Mouse (Mus musculus) lung, embryonic 16.5 days (tissue): ENCODE data around the gene Slc11a1. TPM values are rescaled to one million over a fixed set of nuclear protein-coding genes. Genes with fewer than 3 reads are reported as not detected.

Experiments used
- ATAC-seq: fragments of 200-750 bp; cut with Nextera tagmentation; 2 replicates; pipeline ENCODE4 v1.8.0; 2017; ENCODE audit warnings: low read depth, mild to moderate bottlenecking, moderate library complexity
- H3K27ac ChIP-seq: fragments of 300-500 bp; sonication (generic); 2 replicates; pipeline ENCODE4 v1.5.1; 2014; ENCODE audit warnings: mild to moderate bottlenecking, control low read depth, low read length
- H3K27me3 ChIP-seq: fragments of 300-500 bp; sonication (generic); 2 replicates; pipeline ENCODE4 v1.6.1; 2014; ENCODE audit warnings: low read depth, low read length, mixed read lengths; ENCODE audit not compliant: control insufficient read depth, insufficient read depth
- H3K36me3 ChIP-seq: fragments of 300-500 bp; sonication (generic); 2 replicates; pipeline ENCODE4 v1.6.1; 2014; ENCODE audit warnings: low read length; ENCODE audit not compliant: control insufficient read depth, insufficient read depth
- H3K4me1 ChIP-seq: fragments of 300-500 bp; sonication (generic); replicated peaks from 2 replicates; pipeline ENCODE4 v1.6.1; 2014; ENCODE audit warnings: low read length, mixed read lengths; ENCODE audit not compliant: control insufficient read depth, insufficient read depth
- H3K4me2 ChIP-seq: fragments of 300-500 bp; sonication (generic); 2 replicates; pipeline ENCODE4 v1.6.1; 2014; ENCODE audit warnings: low read depth, low read length, control low read depth
- H3K4me3 ChIP-seq: fragments of 300-500 bp; sonication (generic); 2 replicates; pipeline ENCODE4 v1.5.1; 2014; ENCODE audit warnings: mild to moderate bottlenecking, low read length, control low read depth
- H3K9ac ChIP-seq: fragments of 300-500 bp; sonication (generic); 2 replicates; pipeline ENCODE4 v1.6.1; 2014; ENCODE audit warnings: low read length, control low read depth
- H3K9me3 ChIP-seq: fragments of 300-500 bp; sonication (generic); 2 replicates; pipeline ENCODE4 v1.6.1; 2016; ENCODE audit warnings: low read length; ENCODE audit not compliant: control insufficient read depth
- WGBS: fragments of 180-500 bp; shearing (Covaris S2); extraction: QIAGEN DNeasy Blood & Tissue Kit; methylation state at CpG from one replicate; pipeline ENCODE4 v1.1.7; 2014; 5-methylcytosine and 5-hydroxymethylcytosine counted together
- polyA plus RNA-seq: library from polyadenylated mRNA; unstranded; fragments of >200 nt; fragmentation: Nextera tagmentation; extraction: Ambion mirVana; gene quantifications from 2 replicates; pipeline ENCODE4 v1.2.1, GENCODE M21; 2015

The Slc11a1 gene
- polyA plus RNA-seq, 1 experiment from 2014 or later, result 3.5 TPM

DNA sequence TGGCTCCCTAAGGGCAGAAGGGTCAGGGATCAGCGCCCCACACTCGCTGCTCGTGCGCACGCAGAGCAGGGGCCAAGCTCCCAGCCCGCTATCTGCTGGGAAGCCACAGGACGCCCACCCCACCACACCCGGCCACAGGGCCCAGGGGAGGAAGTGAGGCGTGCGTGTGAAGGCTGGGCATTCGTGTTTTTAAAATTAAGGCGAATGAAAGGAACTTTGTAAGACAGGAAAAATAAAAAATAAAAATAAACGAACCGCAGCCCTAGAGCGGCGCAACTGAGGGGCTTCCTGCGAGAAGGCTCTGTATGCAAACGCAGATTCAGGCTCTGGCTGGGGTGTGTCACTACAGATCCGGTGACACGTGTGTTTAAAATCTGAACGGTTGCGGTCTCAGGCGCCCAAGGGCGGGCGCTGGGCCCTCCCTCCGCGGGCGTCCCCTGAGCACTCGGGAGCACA, 14.9 kb downstream of the Slc11a1 start:
- peaks cover 36% of the 10 kb centered on the region for H3K4me1 ChIP-seq
- no peaks in the 10 kb centered on the region for H3K9me3 ChIP-seq
- no peaks in the 10 kb centered on the region for H3K27me3 ChIP-seq
- no peak for ATAC-seq
- peak overlapping the region; percentile 100 for H3K27ac ChIP-seq
- H3K9ac ChIP-seq, result peak overlapping the region; percentile 98
- peak overlapping the region; percentile 65 for H3K4me2 ChIP-seq
- peak overlapping the region; percentile 74 for H3K4me3 ChIP-seq
- H3K36me3 ChIP-seq, result peaks cover 9% of the 10 kb centered on the region
- WGBS, result 3% methylated on average over 29 of the region's 29 CpGs

DNA sequence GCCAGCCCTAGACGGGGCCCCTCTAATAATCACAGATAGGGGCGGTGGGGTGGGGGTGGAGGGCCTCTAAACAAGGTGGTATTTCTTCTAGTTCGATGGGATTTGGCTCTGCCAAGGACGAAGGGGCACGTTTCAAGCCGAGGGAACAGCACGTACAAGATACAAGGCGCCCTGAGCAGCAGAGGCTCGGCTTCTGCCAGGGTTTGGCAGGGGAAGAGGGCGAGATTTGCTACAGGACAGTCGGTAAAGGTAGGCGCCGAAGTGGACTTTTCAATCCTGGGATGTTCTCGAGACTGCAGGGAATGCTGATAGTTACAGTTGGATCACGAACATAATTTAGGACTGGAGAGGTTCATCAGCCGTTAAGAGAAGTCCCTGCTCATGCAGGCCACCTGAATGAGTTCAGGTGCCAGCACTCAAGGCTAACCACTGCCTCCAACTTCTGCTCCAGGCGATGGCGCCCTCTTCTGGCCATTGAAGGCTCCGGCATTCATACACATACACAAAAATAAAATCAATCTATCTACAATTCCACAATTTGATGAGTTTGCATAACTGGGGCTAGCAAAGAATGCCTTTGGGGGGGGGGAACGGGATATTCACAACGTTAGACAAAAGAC, 15.4 kb downstream of the Slc11a1 start:
- Histone ChIP-seq H3K9ac (peak overlapping the region; percentile 98), H3K9me3 (no peaks in the 10 kb centered on the region), H3K4me1 (peaks cover 36% of the 10 kb centered on the region), H3K27ac (peak overlapping the region; percentile 100), H3K36me3 (peaks cover 14% of the 10 kb centered on the region), H3K4me3 (peak overlapping the region; percentile 74), H3K27me3 (no peaks in the 10 kb centered on the region), H3K4me2 (peak overlapping the region; percentile 65)
- no peak for ATAC-seq
- 4% methylated on average over 21 of the region's 21 CpGs for WGBS

DNA sequence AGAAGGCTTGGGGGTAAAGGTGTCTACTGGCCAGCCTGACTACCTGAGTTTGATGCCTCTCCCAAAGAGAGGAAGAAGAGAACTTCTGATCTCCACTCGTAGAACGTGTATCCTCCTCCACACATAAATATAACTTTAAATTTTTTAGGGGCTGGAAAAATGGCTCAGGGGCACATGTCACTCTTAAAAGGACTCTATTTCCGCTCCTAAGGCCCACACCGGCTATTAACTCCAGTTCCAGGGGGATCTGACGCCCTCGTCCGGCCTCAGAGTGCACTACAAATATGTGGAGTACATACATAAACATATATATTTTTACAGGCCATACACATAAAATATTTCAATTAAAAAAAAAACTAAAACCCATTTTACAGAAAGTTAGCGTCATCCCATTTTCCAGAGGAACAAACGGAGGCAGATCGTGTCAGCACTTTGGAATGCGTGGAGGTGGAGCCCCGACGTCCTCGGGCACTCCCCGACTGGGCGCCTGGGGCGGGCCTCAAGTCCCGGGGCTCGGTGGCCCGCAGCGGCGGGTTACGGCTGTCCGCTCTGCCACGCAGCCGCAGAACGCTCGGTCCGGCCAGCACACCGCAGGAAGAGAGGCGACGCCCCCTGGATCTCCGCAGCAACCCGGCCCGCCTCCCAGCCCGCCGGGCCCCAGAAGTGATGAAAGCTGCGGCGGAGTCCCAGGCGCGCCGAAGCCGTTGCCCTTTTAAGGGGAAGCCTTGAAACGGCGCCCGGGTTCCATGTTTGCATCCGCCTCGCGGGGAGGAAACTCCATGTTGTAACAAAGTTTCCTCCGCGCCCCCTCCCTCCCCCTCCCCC, 16.1 kb downstream of the Slc11a1 start, which contains the start of gene Ctdsp1:
TSS of gene Ctdsp1 (plus strand) at position 586 of the 825 bp plus-strand sequence.
- H3K27ac ChIP-seq, result peak within 1 kb of the TSS; percentile 100
- H3K4me1 ChIP-seq, result peaks cover 36% of the 10 kb centered on the region
- peaks cover 14% of the 10 kb centered on the region for H3K36me3 ChIP-seq
- peak within 1 kb of the TSS; percentile 98 for H3K9ac ChIP-seq
- H3K9me3 ChIP-seq, result no peaks in the 10 kb centered on the region
- H3K4me3 ChIP-seq, result peak within 1 kb of the TSS; percentile 74
- no peaks in the 10 kb centered on the region for H3K27me3 ChIP-seq
- peak; percentile 79 for ATAC-seq
- WGBS, result 2% methylated on average over 51 of the region's 51 CpGs
- peak within 1 kb of the TSS; percentile 77 for H3K4me2 ChIP-seq

DNA sequence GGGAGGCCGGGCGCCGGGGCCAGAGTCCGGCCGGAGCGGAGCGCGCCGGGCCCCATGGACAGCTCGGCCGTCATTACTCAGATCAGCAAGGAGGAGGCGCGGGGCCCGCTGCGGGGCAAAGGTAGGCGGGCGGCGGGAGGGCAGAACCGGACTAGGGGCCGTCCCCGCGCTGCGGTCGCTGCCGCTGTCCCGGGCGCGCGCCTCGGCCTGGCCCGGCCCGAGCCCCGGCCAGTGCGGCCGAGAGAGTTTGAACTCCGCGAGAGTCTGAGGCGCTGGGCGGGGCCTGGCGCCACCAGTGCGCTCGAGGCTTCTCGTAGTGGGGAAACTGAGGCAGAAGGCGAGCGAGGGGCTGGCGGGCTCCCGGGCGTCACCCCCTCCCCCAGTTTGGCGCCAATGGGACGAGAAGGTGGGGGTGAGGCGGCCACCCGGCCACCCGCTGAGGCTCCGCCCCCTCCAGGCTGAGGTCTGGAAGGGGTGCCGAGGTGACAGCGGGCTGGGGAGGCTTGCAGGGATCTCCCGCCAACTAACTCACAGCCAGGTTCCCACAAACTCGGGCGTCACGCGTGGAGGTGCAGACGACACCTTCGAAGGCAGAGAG, 16.9 kb downstream of the Slc11a1 start:
- H3K27ac ChIP-seq, result peak overlapping the region; percentile 100
- peaks cover 36% of the 10 kb centered on the region for H3K4me1 ChIP-seq
- no peaks in the 10 kb centered on the region for H3K27me3 ChIP-seq
- peak; percentile 48 for ATAC-seq
- H3K9me3 ChIP-seq, result no peaks in the 10 kb centered on the region
- peak overlapping the region; percentile 74 for H3K4me3 ChIP-seq
- peak overlapping the region; percentile 98 for H3K9ac ChIP-seq
- peak overlapping the region; percentile 77 for H3K4me2 ChIP-seq
- WGBS, result under 1% methylated on average over 29 of the region's 63 CpGs
- H3K36me3 ChIP-seq, result peaks cover 14% of the 10 kb centered on the region

DNA sequence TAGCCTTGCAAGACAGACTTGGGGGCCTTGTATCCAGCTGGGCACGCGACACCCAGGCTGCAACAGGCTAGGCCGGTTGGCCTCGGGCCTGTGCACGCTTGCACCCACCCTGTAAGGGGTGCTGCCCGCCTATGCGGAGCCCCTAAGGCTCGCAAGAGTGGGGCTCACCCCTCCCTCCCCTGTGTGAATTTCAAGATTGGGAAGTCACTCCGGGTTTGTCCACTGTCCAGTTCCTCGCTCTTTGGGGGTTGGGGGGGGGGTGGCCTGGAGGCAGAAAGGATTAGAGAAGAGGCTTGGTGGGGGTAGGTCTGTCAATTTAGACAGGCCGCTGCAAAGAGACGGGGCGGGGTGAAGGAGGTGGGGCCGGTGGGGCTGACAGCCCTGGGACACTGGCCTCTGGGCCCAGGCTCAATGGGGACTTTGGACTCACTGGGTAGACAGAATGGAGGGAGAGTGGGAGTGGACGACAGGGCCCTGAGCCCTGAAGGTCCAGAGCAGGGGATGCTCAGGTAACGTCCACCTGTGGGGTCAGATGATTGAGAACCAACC, 17.5 kb downstream of the Slc11a1 start:
- H3K4me3 ChIP-seq, result peak overlapping the region; percentile 74
- H3K9ac ChIP-seq, result peak overlapping the region; percentile 98
- peak; percentile 3 for ATAC-seq
- peaks cover 34% of the 10 kb centered on the region for H3K4me1 ChIP-seq
- 0% methylated on average over 16 of the region's 16 CpGs for WGBS
- H3K36me3 ChIP-seq, result peaks cover 14% of the 10 kb centered on the region
- H3K27ac ChIP-seq, result peak overlapping the region; percentile 100
- H3K27me3 ChIP-seq, result no peaks in the 10 kb centered on the region
- H3K4me2 ChIP-seq, result peak overlapping the region; percentile 77
- no peaks in the 10 kb centered on the region for H3K9me3 ChIP-seq

DNA sequence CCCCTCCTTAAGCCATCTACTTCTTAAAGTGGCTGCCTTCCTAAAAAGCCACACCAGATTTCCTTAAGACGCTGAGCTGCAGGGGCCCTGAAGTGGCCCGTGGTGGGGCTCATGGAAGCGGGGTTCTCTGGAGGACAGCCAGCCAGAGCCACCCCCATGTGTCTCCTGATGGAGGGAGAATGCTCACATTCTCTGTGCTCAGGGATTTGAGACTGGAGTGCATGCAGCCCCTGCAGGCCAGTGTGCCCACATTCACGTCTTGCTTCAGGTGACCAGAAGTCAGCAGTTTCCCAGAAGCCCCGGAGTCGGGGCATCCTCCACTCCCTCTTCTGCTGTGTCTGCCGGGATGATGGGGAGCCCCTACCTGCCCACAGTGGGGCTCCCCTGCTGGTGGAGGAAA, 18.0 kb downstream of the Slc11a1 start:
- Histone ChIP-seq H3K27ac (peak overlapping the region; percentile 100), H3K9me3 (no peaks in the 10 kb centered on the region), H3K27me3 (no peaks in the 10 kb centered on the region), H3K4me2 (peak overlapping the region; percentile 77), H3K4me1 (peaks cover 29% of the 10 kb centered on the region), H3K36me3 (peaks cover 14% of the 10 kb centered on the region), H3K4me3 (peak overlapping the region; percentile 74), H3K9ac (peak overlapping the region; percentile 98)
- WGBS, result 32% methylated on average over 7 of the region's 7 CpGs
- no peak for ATAC-seq

DNA sequence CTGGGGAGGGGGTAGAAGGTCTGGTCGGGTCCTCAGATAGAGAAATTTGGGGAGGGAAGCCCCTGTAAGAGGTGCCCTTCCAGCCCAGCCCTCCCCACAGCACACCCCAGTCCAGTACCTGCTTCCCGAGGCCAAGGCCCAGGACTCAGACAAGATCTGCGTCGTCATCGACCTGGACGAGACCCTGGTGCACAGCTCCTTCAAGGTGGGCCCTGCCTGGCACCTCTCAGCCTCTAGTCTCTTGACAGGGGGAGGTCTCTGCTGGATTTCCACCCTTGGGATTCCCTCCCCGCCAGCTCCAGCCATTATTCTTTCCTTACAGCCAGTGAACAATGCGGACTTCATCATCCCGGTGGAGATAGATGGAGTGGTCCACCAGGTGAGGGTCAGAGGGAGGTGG, 18.7 kb downstream of the Slc11a1 start:
- Histone ChIP-seq H3K36me3 (peaks cover 14% of the 10 kb centered on the region), H3K4me1 (peaks cover 27% of the 10 kb centered on the region), H3K4me3 (no peak overlapping the region), H3K9me3 (no peaks in the 10 kb centered on the region), H3K27ac (no peak overlapping the region), H3K9ac (peak overlapping the region; percentile 98; the same call in 1 of the 2 replicates), H3K4me2 (peak overlapping the region; percentile 77; the same call in 1 of the 2 replicates), H3K27me3 (no peaks in the 10 kb centered on the region)
- WGBS, result 84% methylated on average over 9 of the region's 9 CpGs
- no peak for ATAC-seq

DNA sequence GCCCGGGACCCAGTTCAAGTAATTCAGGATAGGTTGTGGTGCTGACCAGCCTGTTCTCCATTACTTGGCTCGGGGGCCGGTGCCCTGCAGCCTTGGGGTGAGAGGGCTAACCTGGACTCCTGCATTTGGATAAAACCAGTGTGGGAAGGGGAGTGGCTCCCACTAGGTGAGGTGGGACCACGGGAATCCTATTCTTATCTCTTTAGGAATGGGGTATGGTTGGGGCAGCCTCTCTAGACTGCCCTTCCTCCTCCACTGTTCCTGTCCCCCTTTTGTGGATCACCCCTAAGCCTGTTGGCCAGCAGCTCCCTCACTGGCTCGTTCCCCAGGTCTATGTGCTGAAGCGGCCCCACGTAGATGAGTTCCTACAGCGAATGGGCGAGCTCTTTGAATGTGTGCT, 19.3 kb downstream of the Slc11a1 start:
- H3K4me2 ChIP-seq, result no peak overlapping the region
- H3K36me3 ChIP-seq, result peaks cover 14% of the 10 kb centered on the region
- H3K9me3 ChIP-seq, result no peaks in the 10 kb centered on the region
- H3K9ac ChIP-seq, result no peak overlapping the region
- H3K4me1 ChIP-seq, result peaks cover 25% of the 10 kb centered on the region
- WGBS, result 88% methylated on average over 9 of the region's 9 CpGs
- no peak for ATAC-seq
- H3K4me3 ChIP-seq, result no peak overlapping the region
- no peaks in the 10 kb centered on the region for H3K27me3 ChIP-seq
- no peak overlapping the region for H3K27ac ChIP-seq

DNA sequence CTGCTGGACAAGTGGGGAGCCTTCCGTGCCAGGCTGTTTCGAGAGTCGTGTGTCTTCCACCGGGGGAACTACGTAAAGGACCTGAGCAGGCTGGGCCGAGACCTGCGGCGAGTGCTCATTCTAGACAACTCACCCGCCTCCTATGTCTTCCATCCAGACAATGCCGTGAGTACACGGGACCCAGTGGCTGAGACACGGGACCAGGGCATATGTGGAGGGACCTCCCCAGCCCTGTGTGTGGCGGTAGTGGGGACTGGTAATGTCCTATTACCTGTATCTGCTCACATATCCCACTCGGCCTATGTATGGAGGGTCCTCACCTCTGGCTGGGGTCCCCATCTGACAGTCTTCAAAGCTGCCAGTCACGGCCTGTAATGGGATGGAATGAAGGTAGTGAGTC, 19.9 kb downstream of the Slc11a1 start:
- Histone ChIP-seq H3K4me3 (no peak overlapping the region), H3K36me3 (peaks cover 14% of the 10 kb centered on the region), H3K4me2 (no peak overlapping the region), H3K27ac (no peak overlapping the region), H3K27me3 (no peaks in the 10 kb centered on the region), H3K4me1 (peaks cover 20% of the 10 kb centered on the region), H3K9ac (no peak overlapping the region), H3K9me3 (no peaks in the 10 kb centered on the region)
- WGBS, result 90% methylated on average over 15 of the region's 15 CpGs
- no peak for ATAC-seq
